14 mouse cellular contexts compared by ENCODE assay signal in the genomic region with DNA sequence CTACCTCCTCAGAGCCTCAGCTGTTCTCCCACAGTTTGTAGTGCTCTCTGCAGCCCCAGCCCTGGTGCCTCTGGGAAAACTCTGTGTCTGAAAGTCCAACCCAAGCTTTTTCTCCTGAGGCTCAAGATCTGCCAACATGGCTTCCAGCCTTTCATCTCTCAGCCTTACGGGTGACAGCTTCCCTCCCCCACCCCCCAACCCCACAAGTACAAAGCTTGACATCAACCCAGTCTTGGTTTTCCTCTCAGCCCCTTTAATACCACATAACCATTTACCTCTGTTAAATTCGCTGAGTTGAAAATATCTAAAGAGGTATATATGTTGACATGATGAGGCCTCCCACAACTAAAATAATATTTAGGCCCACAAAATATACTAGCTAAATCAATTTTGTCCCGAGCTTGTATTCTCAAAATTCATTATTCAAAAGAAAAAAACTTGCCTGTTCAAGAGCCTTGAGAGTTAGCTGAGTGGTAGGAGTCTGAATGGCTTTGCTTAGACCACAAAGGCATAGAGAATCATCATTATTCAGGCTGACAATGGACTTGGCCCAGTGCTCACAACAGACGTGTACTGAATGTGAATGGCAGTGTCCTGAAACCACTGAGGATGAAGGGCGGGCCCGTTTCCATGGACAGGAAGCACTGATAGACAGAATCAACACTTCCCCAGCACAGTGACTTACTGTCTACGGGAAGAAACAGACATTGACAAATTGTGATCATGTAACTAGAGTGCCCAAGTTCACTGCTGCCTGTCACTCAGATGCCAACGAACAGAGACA. TPM values are rescaled to one million over a fixed set of nuclear protein-coding genes. Genes with fewer than 3 reads are reported as not detected.
A peak's percentile ranks its signal among the peaks of the same experiment; 100 is the strongest.
DNase-seq lines count a peak whose midpoint lies in the region; ATAC-seq lines count a peak whose summit lies in the region.
"Had no signal": no experiment of that assay in that cellular context is flagged by ENCODE, and none has a peak within 500 bp of the region (broad histone marks: within the 10 kb centered on the region; RNA-seq: fewer than 3 reads in every experiment).

No protein-coding gene starts in this region.

- no peak overlapping the region for H3K9ac ChIP-seq in neural tube, embryonic 13.5 days
- H3K9ac ChIP-seq: embryonic facial prominence, embryonic 12.5 days had no signal

- H3K9me3 ChIP-seq in hindbrain, embryonic 10.5 days, result no peaks in the 10 kb centered on the region
- H3K9me3 ChIP-seq in neural tube, embryonic 13.5 days, result no peaks in the 10 kb centered on the region
- no peaks in the 10 kb centered on the region for H3K9me3 ChIP-seq in limb, embryonic 10.5 days (replicated peaks)
- H3K9me3 ChIP-seq: embryonic facial prominence, embryonic 12.5 days; G1E had no signal

- H3K36me3 ChIP-seq in hindbrain, embryonic 10.5 days, result no peaks in the 10 kb centered on the region
- H3K36me3 ChIP-seq in neural tube, embryonic 13.5 days, result no peaks in the 10 kb centered on the region
- H3K36me3 ChIP-seq in limb, embryonic 10.5 days, result no peaks in the 10 kb centered on the region
- H3K36me3 ChIP-seq: embryonic facial prominence, embryonic 12.5 days; G1E had no signal

- H3K4me2 ChIP-seq in neural tube, embryonic 13.5 days, result no peak overlapping the region
- H3K4me2 ChIP-seq: embryonic facial prominence, embryonic 12.5 days had no signal

- no peaks in the 10 kb centered on the region for H3K27me3 ChIP-seq in hindbrain, embryonic 10.5 days (ENCODE audit: insufficient read depth, poor library complexity, severe bottlenecking)
- H3K27me3 ChIP-seq in neural tube, embryonic 13.5 days, result no peaks in the 10 kb centered on the region
- H3K27me3 ChIP-seq in limb, embryonic 10.5 days (ENCODE audit: low read depth, poor library complexity, severe bottlenecking), result no peaks in the 10 kb centered on the region
- H3K27me3 ChIP-seq: embryonic facial prominence, embryonic 12.5 days had no signal

- peak overlapping the region; percentile 79 for H3K27ac ChIP-seq in hindbrain, embryonic 10.5 days
- peak overlapping the region; percentile 42; the same call in 1 of the 2 replicates for H3K27ac ChIP-seq in neural tube, embryonic 13.5 days (replicated peaks)
- no peak overlapping the region for H3K27ac ChIP-seq in limb, embryonic 10.5 days
- H3K27ac ChIP-seq: embryonic facial prominence, embryonic 12.5 days had no signal

- intact Hi-C loops in left cerebral cortex, postnatal 4 days (cut with DNase I), result no loop called here

- 59% methylated on average over 8 of the region's 8 CpGs for WGBS in hindbrain, embryonic 10.5 days
- 45% methylated on average over 8 of the region's 8 CpGs for WGBS in neural tube, embryonic 13.5 days
- 78% methylated on average over 8 of the region's 8 CpGs for WGBS in limb, embryonic 10.5 days

- H3K4me3 ChIP-seq in hindbrain, embryonic 10.5 days, result no peak overlapping the region
- H3K4me3 ChIP-seq in neural tube, embryonic 13.5 days, result no peak overlapping the region
- no peak overlapping the region for H3K4me3 ChIP-seq in limb, embryonic 10.5 days
- H3K4me3 ChIP-seq: embryonic facial prominence, embryonic 12.5 days had no signal

- peak; percentile 62 for DNase-seq in left cerebral cortex, postnatal 4 days
- DNase-seq in left cerebral cortex, adult 11 months (ENCODE audit: low spot score), result no peak
- DNase-seq in hindbrain, embryonic 10.5 days (ENCODE audit: low spot score), result peak; percentile 55
- peak; percentile 28 to 51 for DNase-seq in layer of hippocampus, postnatal 14 days (ENCODE audit: low spot score in 2 of 2)
- no peak for DNase-seq in testis, postnatal 14 days (ENCODE audit: low spot score)
- DNase-seq in heart, adult 18-20 months, result no peak
- DNase-seq in limb, embryonic 10.5 days (ENCODE audit: low spot score), result no peak
- DNase-seq: adrenal gland, postnatal 25 days; gastrocnemius, postnatal 36 days had no signal

- peaks cover 14% of the 10 kb centered on the region for H3K4me1 ChIP-seq in hindbrain, embryonic 10.5 days (replicated peaks)
- H3K4me1 ChIP-seq in neural tube, embryonic 13.5 days (replicated peaks), result no peaks in the 10 kb centered on the region
- H3K4me1 ChIP-seq in limb, embryonic 10.5 days, result no peaks in the 10 kb centered on the region
- H3K4me1 ChIP-seq: embryonic facial prominence, embryonic 12.5 days had no signal

- peak; percentile 80; the same call in 1 of the 2 replicates for ATAC-seq in neural tube, embryonic 13.5 days (ENCODE audit: low read depth)
- ATAC-seq: inflammation-experienced regulatory T-cells, adult 6 months; lung, postnatal 0 days had no signal

RNA-seq across cellular contexts. Expression of gene Zdhhc13, which starts 10.9 kb away (rescaled TPM):
- total RNA-seq in left cerebral cortex, postnatal 4 days (2021), result 10 to 100 TPM; 29.9 to 32.6 TPM
- 32.1 and 35.2 TPM in 2 replicates for polyA plus RNA-seq in hindbrain, embryonic 10.5 days (2016; fragmentation: Nextera tagmentation; extraction: Ambion mirVana)
- total RNA-seq in layer of hippocampus, postnatal 14 days (2021), result 10 to 100 TPM; 28.1 to 28.5 TPM
- polyA plus RNA-seq in neural tube, embryonic 13.5 days (2015; fragmentation: Nextera tagmentation; extraction: Ambion mirVana), result 39.8 and 41.2 TPM in 2 replicates
- 10 to 100 TPM; 11.2 to 13.8 TPM for total RNA-seq in heart, adult 18-20 months (2021)
- polyA plus RNA-seq in limb, embryonic 10.5 days (2016; fragmentation: Nextera tagmentation; extraction: Ambion mirVana), result 27.0 and 31.1 TPM in 2 replicates

Comparison
In these comparisons a context has a peak if more than half of its experiments do, and no peak if none do; other contexts are left out.
1. DNase-seq: peak in left cerebral cortex, postnatal 4 days (single experiment), hindbrain, embryonic 10.5 days (single experiment) and layer of hippocampus, postnatal 14 days (2 of 2); none in left cerebral cortex, adult 11 months (single experiment), testis, postnatal 14 days (single experiment), heart, adult 18-20 months (0 of 2) and limb, embryonic 10.5 days (single experiment).